Mouse (Mus musculus): ENCODE data around the gene Golga7b. TPM values are rescaled to one million over a fixed set of nuclear protein-coding genes. Genes with fewer than 3 reads are reported as not detected.

The Golga7b gene
- polyA plus RNA-seq, 1 experiment from 2014 or later: 22.9 TPM

DNA sequence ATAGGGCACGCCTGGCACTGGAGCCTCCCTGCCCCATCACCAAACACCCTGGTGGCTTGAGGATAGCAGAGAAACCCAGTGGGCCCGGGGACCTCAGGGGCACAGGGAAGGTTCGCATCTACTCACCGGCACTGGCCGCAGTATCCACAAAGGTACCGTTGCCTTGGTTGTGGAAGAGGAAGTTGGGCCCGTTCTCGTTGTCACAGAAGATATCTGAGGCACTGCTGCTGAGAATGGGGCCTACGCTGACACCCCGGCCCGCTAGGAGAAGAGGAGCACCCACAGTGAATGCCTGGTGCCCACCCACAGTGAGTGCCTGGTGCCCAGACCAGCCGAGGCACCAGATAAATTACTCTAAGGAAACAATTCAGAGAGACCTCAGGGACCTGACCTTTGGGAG lies 61.6 kb downstream of the Golga7b start:
- 87% methylated on average over 12 of the region's 12 CpGs for WGBS

DNA sequence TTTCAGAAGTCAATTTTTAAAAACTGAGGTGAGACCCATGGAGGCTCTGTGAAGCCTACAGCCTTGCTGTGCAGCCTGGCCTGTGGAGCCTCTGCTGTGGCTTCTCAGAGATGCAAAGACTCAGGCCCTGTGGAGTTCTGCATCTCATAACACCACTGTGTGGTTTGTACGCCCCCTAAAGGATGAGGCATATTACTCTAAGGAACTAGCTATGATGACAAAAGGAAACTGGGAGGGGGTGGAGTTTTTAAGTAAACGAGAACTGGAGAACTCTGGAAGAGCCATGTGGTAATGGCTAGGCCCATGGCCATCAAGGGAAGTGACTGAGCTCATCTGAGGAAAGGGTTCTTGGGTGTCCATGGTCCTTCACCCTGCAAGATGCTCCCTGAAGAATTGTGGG lies 64.0 kb downstream of the Golga7b start:
- ATAC-seq (ENCODE audit: low FRiP score, low read depth): no peak
- no peak overlapping the region for H3K4me3 ChIP-seq
- H3K9me3 ChIP-seq: no peaks in the 10 kb centered on the region
- WGBS: 53% methylated on average over 2 of the region's 2 CpGs
- no peak overlapping the region for H3K4me2 ChIP-seq (replicated peaks)
- H3K27ac ChIP-seq: no peak overlapping the region
- no peaks in the 10 kb centered on the region for H3K27me3 ChIP-seq (replicated peaks)
- no peak overlapping the region for H3K9ac ChIP-seq
- H3K4me1 ChIP-seq: peaks cover 30% of the 10 kb centered on the region
- no peaks in the 10 kb centered on the region for H3K36me3 ChIP-seq

More for the DNA sequence above, 61.6 kb downstream of the Golga7b start:
- Histone ChIP-seq H3K4me1 (peaks cover 19% of the 10 kb centered on the region), H3K4me3 (no peak overlapping the region), H3K9ac (no peak overlapping the region), H3K4me2 (replicated peaks) (no peak overlapping the region), H3K36me3 (no peaks in the 10 kb centered on the region), H3K27me3 (replicated peaks) (no peaks in the 10 kb centered on the region), H3K27ac (no peak overlapping the region), H3K9me3 (no peaks in the 10 kb centered on the region)
- ATAC-seq (ENCODE audit: low FRiP score, low read depth): no peak

DNA sequence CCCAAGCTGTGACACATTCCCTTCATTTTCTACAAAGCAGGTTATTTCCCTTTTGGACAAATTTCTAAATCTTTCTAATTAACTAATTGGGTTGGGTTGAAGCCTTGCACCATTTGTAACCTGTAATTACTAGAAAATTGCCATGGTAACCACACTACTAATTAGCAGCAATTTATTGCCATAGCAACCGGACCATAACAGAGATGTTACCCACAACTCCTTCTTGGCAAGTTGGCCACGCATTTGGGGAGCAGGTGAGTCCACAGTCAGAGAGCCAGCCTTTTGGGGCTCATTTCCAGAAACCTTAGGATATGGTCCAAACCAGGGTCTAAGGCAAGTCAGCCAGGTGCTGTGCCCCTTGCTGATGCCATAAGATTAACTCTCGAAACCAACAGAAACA lies 64.8 kb downstream of the Golga7b start:
- no peak overlapping the region for H3K9ac ChIP-seq
- 60% methylated on average over 3 of the region's 3 CpGs for WGBS
- peaks cover 30% of the 10 kb centered on the region for H3K4me1 ChIP-seq

GRCm38 (mm10) chr19:42315070-42315679 lies 67.8 kb downstream of the Golga7b start:
- Histone ChIP-seq H3K4me3 (no peak overlapping the region), H3K27ac (peak overlapping the region; percentile 77), H3K4me1 (peaks cover 54% of the 10 kb centered on the region), H3K9me3 (no peaks in the 10 kb centered on the region), H3K4me2 (replicated peaks) (peak overlapping the region; percentile 5; the same call in 1 of the 2 replicates), H3K27me3 (replicated peaks) (no peaks in the 10 kb centered on the region), H3K36me3 (no peaks in the 10 kb centered on the region), H3K9ac (0 out of 2 replicates have a peak overlapping the region, but pooled peaks have one; percentile 13)
- WGBS: 30% methylated on average over 6 of the region's 6 CpGs
- peak; percentile 69 for ATAC-seq (ENCODE audit: low FRiP score, low read depth)

More for the DNA sequence above, 64.8 kb downstream of the Golga7b start:
- H3K4me3 ChIP-seq: no peak overlapping the region
- H3K36me3 ChIP-seq: no peaks in the 10 kb centered on the region
- no peak overlapping the region for H3K27ac ChIP-seq
- no peaks in the 10 kb centered on the region for H3K9me3 ChIP-seq
- no peak for ATAC-seq (ENCODE audit: low FRiP score, low read depth)
- H3K27me3 ChIP-seq (replicated peaks): no peaks in the 10 kb centered on the region
- no peak overlapping the region for H3K4me2 ChIP-seq (replicated peaks)

GRCm38 (mm10) chr19:42315914-42316313 lies 68.5 kb downstream of the Golga7b start:
- no peak overlapping the region for H3K4me2 ChIP-seq (replicated peaks)
- no peak overlapping the region for H3K9ac ChIP-seq
- no peak overlapping the region for H3K4me3 ChIP-seq
- H3K27me3 ChIP-seq (replicated peaks): no peaks in the 10 kb centered on the region
- ATAC-seq (ENCODE audit: low FRiP score, low read depth): peak; percentile 67
- H3K9me3 ChIP-seq: no peaks in the 10 kb centered on the region
- WGBS: 0% methylated on average over 1 of the region's 1 CpGs
- peak overlapping the region; percentile 77; the same call in 1 of the 2 replicates for H3K27ac ChIP-seq
- no peaks in the 10 kb centered on the region for H3K36me3 ChIP-seq
- H3K4me1 ChIP-seq: peaks cover 54% of the 10 kb centered on the region

DNA sequence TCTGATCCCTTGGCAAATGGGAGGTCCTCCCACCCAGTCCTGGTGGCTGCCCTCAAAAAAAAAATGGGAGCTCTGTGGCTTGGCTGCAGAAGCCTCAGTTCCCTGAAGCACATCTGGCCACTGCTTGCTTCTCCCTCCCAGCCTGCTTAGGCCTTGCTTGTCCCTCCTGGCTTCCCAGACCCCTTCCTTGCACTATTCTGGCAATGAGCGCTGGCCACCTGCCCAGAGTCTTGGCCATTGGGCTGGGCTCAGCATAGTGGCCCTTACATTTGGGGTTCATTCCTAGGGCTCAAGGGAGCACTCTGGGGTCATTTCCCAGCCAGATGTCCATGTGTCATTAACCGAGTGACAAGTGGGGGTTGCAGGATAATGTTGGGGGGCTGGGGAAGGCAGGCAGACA lies 69.2 kb downstream of the Golga7b start:
- no peak overlapping the region for H3K4me3 ChIP-seq
- H3K9ac ChIP-seq: no peak overlapping the region
- H3K27ac ChIP-seq: peak overlapping the region; percentile 50
- peak overlapping the region; percentile 3; the same call in 1 of the 2 replicates for H3K4me2 ChIP-seq (replicated peaks)
- 90% methylated on average over 2 of the region's 2 CpGs for WGBS
- H3K4me1 ChIP-seq: peaks cover 54% of the 10 kb centered on the region
- H3K27me3 ChIP-seq (replicated peaks): no peaks in the 10 kb centered on the region
- H3K36me3 ChIP-seq: no peaks in the 10 kb centered on the region
- no peaks in the 10 kb centered on the region for H3K9me3 ChIP-seq
- ATAC-seq (ENCODE audit: low FRiP score, low read depth): 0 out of 2 replicates have a peak, but pooled peaks have one; percentile 1

DNA sequence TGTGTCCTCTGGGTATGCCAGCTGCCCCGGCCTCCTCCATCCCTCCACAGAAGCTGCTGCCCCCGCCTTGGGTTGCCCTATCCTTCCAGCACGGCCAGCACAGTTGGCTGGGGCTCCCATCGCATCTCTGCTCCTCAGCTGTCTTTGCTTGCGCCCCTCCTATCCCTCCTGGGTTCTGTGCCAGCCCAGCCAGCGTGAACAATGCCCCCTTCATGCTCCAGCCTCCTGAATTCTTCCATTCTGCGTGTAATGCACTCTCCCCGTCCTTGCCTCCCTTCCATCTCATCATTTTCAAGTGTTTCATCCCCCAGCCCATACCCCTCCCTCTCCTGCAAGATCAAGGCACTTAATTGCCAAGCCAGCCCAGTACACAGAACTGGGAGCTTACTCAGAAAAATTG lies 69.6 kb downstream of the Golga7b start:
- ATAC-seq (ENCODE audit: low FRiP score, low read depth): 0 out of 2 replicates have a peak, but pooled peaks have one; percentile 14
- Histone ChIP-seq H3K36me3 (no peaks in the 10 kb centered on the region), H3K9ac (no peak overlapping the region), H3K4me3 (no peak overlapping the region), H3K27ac (peak overlapping the region; percentile 50), H3K4me1 (peaks cover 51% of the 10 kb centered on the region), H3K9me3 (no peaks in the 10 kb centered on the region), H3K27me3 (replicated peaks) (no peaks in the 10 kb centered on the region), H3K4me2 (replicated peaks) (peak overlapping the region; percentile 3; the same call in 1 of the 2 replicates)
- 63% methylated on average over 8 of the region's 8 CpGs for WGBS

DNA sequence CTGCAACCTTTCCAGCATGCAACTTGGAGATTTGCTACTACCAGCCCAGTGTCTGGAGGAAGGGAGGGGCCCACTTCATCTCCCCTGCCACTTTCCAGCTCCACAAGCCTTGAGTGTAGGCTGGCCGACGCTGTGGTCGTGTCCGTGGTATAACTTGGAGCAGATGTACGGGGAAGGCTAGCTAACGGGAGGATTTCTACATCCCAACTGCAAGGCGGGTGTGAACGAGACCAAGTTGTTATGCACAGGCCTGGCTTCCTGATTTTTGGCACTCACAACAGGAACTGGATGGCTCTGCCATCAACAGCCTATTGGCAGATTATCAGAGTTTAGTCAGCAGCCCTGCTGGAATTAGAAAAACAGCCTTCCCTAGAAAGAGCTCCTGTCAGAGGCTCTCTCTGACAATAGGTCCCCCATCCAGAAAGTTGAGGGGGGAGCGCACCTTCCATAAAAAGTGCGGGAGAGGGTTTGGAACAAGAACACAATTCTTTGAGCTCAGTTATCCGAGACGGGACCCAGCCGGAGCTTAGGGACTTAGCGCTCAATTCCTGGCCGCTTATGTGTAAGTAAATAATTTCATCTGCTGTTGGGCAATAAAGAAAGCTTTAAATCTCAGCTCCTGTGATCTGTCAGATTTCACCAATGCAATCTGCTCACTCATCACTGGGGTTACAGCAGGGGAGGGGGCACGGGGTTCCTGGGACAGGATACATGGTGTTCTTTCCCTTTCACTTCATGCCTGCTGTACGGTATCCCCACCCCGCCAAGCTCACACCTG lies 70.5 kb downstream of the Golga7b start:
- Histone ChIP-seq H3K36me3 (no peaks in the 10 kb centered on the region), H3K9ac (0 out of 2 replicates have a peak overlapping the region, but pooled peaks have one; percentile 2), H3K9me3 (no peaks in the 10 kb centered on the region), H3K4me1 (peaks cover 51% of the 10 kb centered on the region), H3K27ac (peak overlapping the region; percentile 50; the same call in 1 of the 2 replicates), H3K4me2 (replicated peaks) (peak overlapping the region; percentile 31), H3K4me3 (no peak overlapping the region), H3K27me3 (replicated peaks) (no peaks in the 10 kb centered on the region)
- 63% methylated on average over 18 of the region's 18 CpGs for WGBS
- no peak for ATAC-seq (ENCODE audit: low FRiP score, low read depth)

Small RNA genes lying within 50 kb of the gene (microRNA-seq; reads per million reads assigned to microRNA genes)
- gene Gm26339 (not detected), gene Mir3085 (2.6 reads per million, percentile 6 among the genes with 10 or more reads in this experiment)

Other genes starting within 250 kb of the Golga7b start
- gene Ankrd2, start 211.6 kb upstream of the Golga7b start, polyA plus RNA-seq (2016; fragmentation: Nextera tagmentation; extraction: Ambion mirVana): 0.18 TPM in 1 of 2 replicates, not detected in the other
- gene Hoga1, start 202.0 kb upstream of the Golga7b start, polyA plus RNA-seq (2016; fragmentation: Nextera tagmentation; extraction: Ambion mirVana): 0.98 and 1.0 TPM in 2 replicates
- not detected in 2 replicates for gene 4933411K16Rik, start 195.3 kb upstream of the Golga7b start, polyA plus RNA-seq (2016; fragmentation: Nextera tagmentation; extraction: Ambion mirVana)
- 93.6 and 98.9 TPM in 2 replicates for gene Morn4, start 161.2 kb upstream of the Golga7b start, polyA plus RNA-seq (2016; fragmentation: Nextera tagmentation; extraction: Ambion mirVana)
- gene Pi4k2a, start 157.1 kb upstream of the Golga7b start, polyA plus RNA-seq (2016; fragmentation: Nextera tagmentation; extraction: Ambion mirVana): 38.3 and 40.1 TPM in 2 replicates
- gene Avpi1, start 118.5 kb upstream of the Golga7b start, polyA plus RNA-seq (2016; fragmentation: Nextera tagmentation; extraction: Ambion mirVana): 9.0 and 9.3 TPM in 2 replicates
- 8.9 and 12.1 TPM in 2 replicates for gene Marveld1, start 100.2 kb upstream of the Golga7b start, polyA plus RNA-seq (2016; fragmentation: Nextera tagmentation; extraction: Ambion mirVana)
- 55.2 and 59.1 TPM in 2 replicates for gene Zfyve27, start 83.6 kb upstream of the Golga7b start, polyA plus RNA-seq (2016; fragmentation: Nextera tagmentation; extraction: Ambion mirVana)
- 8.1 and 12.8 TPM in 2 replicates for gene Sfrp5, start 45.3 kb upstream of the Golga7b start, polyA plus RNA-seq (2016; fragmentation: Nextera tagmentation; extraction: Ambion mirVana)
- 42.1 and 44.0 TPM in 2 replicates for gene Crtac1, start 184.2 kb downstream of the Golga7b start, polyA plus RNA-seq (2016; fragmentation: Nextera tagmentation; extraction: Ambion mirVana)

Measured in neural tube, embryonic 12.5 days (tissue).